11 mouse cellular contexts compared by ENCODE assay signal in the genomic region with DNA sequence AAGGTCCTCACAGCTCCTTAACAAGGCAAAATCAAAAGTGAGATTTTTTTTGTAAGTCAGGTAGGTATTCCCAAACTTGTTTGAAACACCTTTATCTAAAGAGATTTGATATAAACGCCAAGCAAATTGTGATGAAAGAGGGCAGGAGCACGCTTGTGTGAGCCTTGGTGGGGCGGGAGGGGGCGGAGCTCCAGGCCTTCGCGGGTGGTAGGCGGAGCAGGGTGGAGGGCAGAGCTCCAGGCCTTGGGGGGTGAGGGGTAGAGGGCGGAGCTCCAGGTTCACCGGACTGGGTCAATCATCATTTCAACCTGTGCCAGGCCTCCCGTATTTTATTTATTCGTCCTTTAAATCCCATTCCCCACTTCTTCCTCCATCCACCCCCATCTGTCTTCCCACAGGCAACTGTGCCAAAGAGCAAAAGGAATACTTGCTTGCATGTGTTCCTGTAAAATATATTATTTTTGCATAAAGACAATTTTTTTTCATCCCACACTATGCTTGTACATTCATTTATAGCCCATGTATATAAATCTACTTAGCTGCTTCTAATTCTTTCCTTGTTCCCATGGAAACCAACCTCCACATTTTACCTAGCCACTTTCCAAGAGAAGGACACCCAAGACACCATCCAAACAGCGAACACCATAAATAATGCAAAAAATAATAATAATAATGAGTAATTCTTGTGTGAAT. TPM values are rescaled to one million over a fixed set of nuclear protein-coding genes. Genes with fewer than 3 reads are reported as not detected.
DNase-seq lines count a peak whose midpoint lies in the region; ATAC-seq and TF ChIP-seq lines count a peak whose summit lies in the region.
"Had no signal": no experiment of that assay in that cellular context is flagged by ENCODE, and none has a peak within 500 bp of the region (broad histone marks: within the 10 kb centered on the region; RNA-seq: fewer than 3 reads in every experiment).

No protein-coding gene starts in this region.

- ATAC-seq in intestine, embryonic 15.5 days = peak; percentile 58
- no peak for ATAC-seq in intestine, postnatal 0 days
- ATAC-seq in liver, embryonic 11.5 days (replicated peaks; ENCODE audit: low FRiP score) = 0 out of 2 replicates have a peak, but pooled peaks have one; percentile 53
- ATAC-seq in erythroid progenitor cell, adult 5-6 weeks (replicated peaks; ENCODE audit: low FRiP score, poor library complexity, severe bottlenecking) = no peak

- 33% methylated on average over 12 of the region's 12 CpGs for WGBS in intestine, embryonic 15.5 days
- WGBS in intestine, postnatal 0 days = 43% methylated on average over 12 of the region's 12 CpGs
- 34% methylated on average over 12 of the region's 12 CpGs for WGBS in liver, embryonic 11.5 days

- H3K9ac ChIP-seq in intestine, embryonic 15.5 days = no peak overlapping the region
- H3K9ac ChIP-seq in intestine, postnatal 0 days (ENCODE audit: low read depth, low read length) = no peak overlapping the region
- no peak overlapping the region for H3K9ac ChIP-seq in liver, embryonic 11.5 days (ENCODE audit: low read depth, low read length)
- H3K9ac ChIP-seq: embryonic facial prominence, embryonic 12.5 days; limb, embryonic 15.5 days had no signal

- no peak overlapping the region for H3K4me3 ChIP-seq in intestine, embryonic 15.5 days (replicated peaks)
- no peak overlapping the region for H3K4me3 ChIP-seq in intestine, postnatal 0 days (ENCODE audit: low read depth, low read length)
- no peak overlapping the region for H3K4me3 ChIP-seq in cortical plate, adult 2 months (ENCODE audit: insufficient read depth, low read length)
- H3K4me3 ChIP-seq in liver, embryonic 11.5 days (ENCODE audit: low read depth, low read length) = no peak overlapping the region
- H3K4me3 ChIP-seq: embryonic facial prominence, embryonic 12.5 days; limb, embryonic 15.5 days had no signal

- no peaks in the 10 kb centered on the region for H3K36me3 ChIP-seq in intestine, embryonic 15.5 days
- H3K36me3 ChIP-seq in intestine, postnatal 0 days (ENCODE audit: control insufficient read depth, insufficient read depth) = no peaks in the 10 kb centered on the region
- no peaks in the 10 kb centered on the region for H3K36me3 ChIP-seq in liver, embryonic 11.5 days (ENCODE audit: control insufficient read depth, insufficient read depth, low read length)
- H3K36me3 ChIP-seq: embryonic facial prominence, embryonic 12.5 days; limb, embryonic 15.5 days had no signal

- intact Hi-C loops in heart, postnatal 36 days (cut with DNase I) = no loop called here

- no peaks in the 10 kb centered on the region for H3K9me3 ChIP-seq in intestine, embryonic 15.5 days
- no peaks in the 10 kb centered on the region for H3K9me3 ChIP-seq in intestine, postnatal 0 days (ENCODE audit: control insufficient read depth)
- H3K9me3 ChIP-seq in liver, embryonic 11.5 days (ENCODE audit: control insufficient read depth, low read length) = no peaks in the 10 kb centered on the region
- H3K9me3 ChIP-seq: embryonic facial prominence, embryonic 12.5 days; limb, embryonic 15.5 days had no signal

- 0 out of 2 replicates have a peak, but pooled peaks cover 2% of the 10 kb centered on the region for H3K4me1 ChIP-seq in intestine, embryonic 15.5 days (replicated peaks)
- H3K4me1 ChIP-seq in intestine, postnatal 0 days (replicated peaks; ENCODE audit: control insufficient read depth, insufficient read depth, low read length) = no peaks in the 10 kb centered on the region; the same call in 1 of the 2 replicates
- H3K4me1 ChIP-seq in cortical plate, adult 2 months (ENCODE audit: control insufficient read depth, insufficient read depth, low read length) = peaks cover 2% of the 10 kb centered on the region; the same call in 1 of the 2 replicates
- H3K4me1 ChIP-seq in liver, embryonic 11.5 days (replicated peaks; ENCODE audit: control insufficient read depth, insufficient read depth, low read length) = no peaks in the 10 kb centered on the region
- H3K4me1 ChIP-seq: embryonic facial prominence, embryonic 12.5 days; limb, embryonic 15.5 days had no signal

- no peak for TF ChIP-seq CTCF in intestine, postnatal 0 days (IDR thresholded peaks at IDR 0.05; ENCODE audit: low read depth)
- TF ChIP-seq CTCF in cortical plate, adult 2 months (IDR thresholded peaks at IDR 0.05; ENCODE audit: extremely low read depth, insufficient read depth, low read length) = no peak

- no peaks in the 10 kb centered on the region for H3K27me3 ChIP-seq in intestine, embryonic 15.5 days (replicated peaks)
- no peaks in the 10 kb centered on the region for H3K27me3 ChIP-seq in intestine, postnatal 0 days (replicated peaks; ENCODE audit: control insufficient read depth, insufficient read depth, low read length)
- no peaks in the 10 kb centered on the region for H3K27me3 ChIP-seq in liver, embryonic 11.5 days (replicated peaks; ENCODE audit: control insufficient read depth, insufficient read depth, low read length)
- H3K27me3 ChIP-seq: embryonic facial prominence, embryonic 12.5 days; limb, embryonic 15.5 days had no signal

- H3K4me2 ChIP-seq in intestine, embryonic 15.5 days (replicated peaks) = no peak overlapping the region
- no peak overlapping the region for H3K4me2 ChIP-seq in intestine, postnatal 0 days (replicated peaks; ENCODE audit: low read depth)
- H3K4me2 ChIP-seq in liver, embryonic 11.5 days = peak overlapping the region; percentile 25; the same call in 1 of the 2 replicates
- H3K4me2 ChIP-seq: embryonic facial prominence, embryonic 12.5 days; limb, embryonic 15.5 days had no signal

- no peak overlapping the region for H3K27ac ChIP-seq in intestine, embryonic 15.5 days
- no peak overlapping the region for H3K27ac ChIP-seq in intestine, postnatal 0 days (ENCODE audit: low read depth, low read length)
- H3K27ac ChIP-seq in cortical plate, adult 2 months (ENCODE audit: insufficient read depth, low read length) = peak overlapping the region; percentile 38; the same call in 1 of the 2 replicates
- no peak overlapping the region for H3K27ac ChIP-seq in liver, embryonic 11.5 days (ENCODE audit: low read depth, low read length)
- H3K27ac ChIP-seq: embryonic facial prominence, embryonic 12.5 days; limb, embryonic 15.5 days had no signal

- no peak for TF ChIP-seq POLR2A in cortical plate, adult 2 months (IDR thresholded peaks at IDR 0.05; ENCODE audit: extremely low read depth, insufficient read depth, low read length)

- DNase-seq in adrenal gland, postnatal 25 days = peak; percentile 45
- no peak for DNase-seq in liver, embryonic 11.5 days (ENCODE audit: low spot score)
- no peak for DNase-seq in heart, postnatal 36 days
- DNase-seq: cerebellum, adult 2 months; gastrocnemius, postnatal 10 days had no signal

RNA-seq across cellular contexts. Expression of a gene that starts 24.4 kb away (rescaled TPM):
- 40.7 and 40.9 TPM in 2 replicates for polyA plus RNA-seq in intestine, embryonic 15.5 days (2015; fragmentation: Nextera tagmentation; extraction: Ambion mirVana)
- polyA plus RNA-seq in intestine, postnatal 0 days (2015; fragmentation: Nextera tagmentation; extraction: Ambion mirVana) = 19.2 and 22.3 TPM in 2 replicates
- total RNA-seq in adrenal gland, postnatal 25 days (2021) = 109 and 135 TPM in 2 replicates
- 58.8 and 60.7 TPM in 2 replicates for polyA plus RNA-seq in cortical plate, adult 2 months (2012; rRNA removed)
- 53.5 and 53.9 TPM in 2 replicates for polyA plus RNA-seq in liver, embryonic 11.5 days (2014; fragmentation: Nextera tagmentation; extraction: Ambion mirVana)
- 27.2 and 41.1 TPM in 2 replicates for total RNA-seq in erythroid progenitor cell, adult 5-6 weeks (2015; ENCODE audit: low replicate concordance)
- 29.4 and 41.8 TPM in 2 replicates for total RNA-seq in erythroid progenitor cell, adult 5-6 weeks (2017; ENCODE audit: low replicate concordance)
- 10 to 100 TPM; 79.1 to 83.4 TPM for total RNA-seq in heart, postnatal 36 days (2021)

Comparison
In these comparisons a context has a peak if more than half of its experiments do, and no peak if none do; other contexts are left out.
1. ATAC-seq: peak in intestine, embryonic 15.5 days (single experiment) and liver, embryonic 11.5 days (single experiment); none in intestine, postnatal 0 days (single experiment) and erythroid progenitor cell, adult 5-6 weeks (single experiment).